23 mouse cellular contexts compared by ENCODE assay signal in the genomic region with DNA sequence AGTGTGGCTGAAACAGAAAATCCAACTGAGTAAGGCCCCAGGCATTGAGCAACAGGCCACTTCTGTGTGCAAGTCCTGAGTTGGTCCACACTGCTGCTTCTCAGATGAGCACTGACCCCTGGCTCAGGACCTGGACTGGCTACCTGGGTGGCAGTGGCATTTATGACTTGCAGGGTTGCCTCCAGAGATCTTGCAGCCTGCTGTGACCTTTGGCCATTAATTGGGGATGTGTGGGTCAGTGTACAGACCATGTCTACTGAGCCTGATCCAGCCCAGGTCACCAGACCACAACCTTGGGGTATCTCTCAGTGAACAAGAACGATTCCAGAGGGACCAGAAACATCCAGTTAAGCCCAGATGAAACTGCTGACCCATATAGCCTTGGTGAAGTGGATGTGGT. TPM values are rescaled to one million over a fixed set of nuclear protein-coding genes. Genes with fewer than 3 reads are reported as not detected.
A peak's percentile ranks its signal among the peaks of the same experiment; 100 is the strongest.
DNase-seq lines count a peak whose midpoint lies in the region; ATAC-seq and TF ChIP-seq lines count a peak whose summit lies in the region.
"Had no signal": no experiment of that assay in that cellular context is flagged by ENCODE, and none has a peak within 500 bp of the region (broad histone marks: within the 10 kb centered on the region; RNA-seq: fewer than 3 reads in every experiment).

No protein-coding gene starts in this region.

- H3K36me3 ChIP-seq in liver, adult 2 months (ENCODE audit: control insufficient read depth, insufficient read depth, low read length) = no peaks in the 10 kb centered on the region
- H3K36me3 ChIP-seq in liver, embryonic 12.5 days = no peaks in the 10 kb centered on the region
- H3K36me3 ChIP-seq: embryonic facial prominence, embryonic 15.5 days; forebrain, embryonic 10.5 days; G1E; heart, embryonic 12.5 days had no signal

- peak; percentile 79 for DNase-seq in kidney, adult 11 months
- no peak for DNase-seq in kidney, postnatal 10 days
- peak; percentile 96 for DNase-seq in liver, adult 2 months (ENCODE audit: extremely low read depth, low read depth, low spot score)
- peak; percentile 79 for DNase-seq in kidney, adult 9 months
- peak; percentile 67 to 84 for DNase-seq in kidney, postnatal 36 days
- DNase-seq in lung, adult 2 months = no peak
- DNase-seq: adrenal gland, adult 8-10 months; adrenal gland, postnatal 36 days; B cell, adult 2 months; cerebellum, adult 8-10 months; cerebellum, postnatal 14 days; embryo, embryonic 11 days; gastrocnemius, adult 2 months; gastrocnemius, postnatal 25 days had no signal

- no peaks in the 10 kb centered on the region for H3K9me3 ChIP-seq in liver, embryonic 12.5 days (replicated peaks)
- H3K9me3 ChIP-seq: embryonic facial prominence, embryonic 15.5 days; forebrain, embryonic 10.5 days; G1E; heart, embryonic 12.5 days; hindbrain, embryonic 10.5 days had no signal

- peak; percentile 23; the same call in 1 of the 2 replicates for TF ChIP-seq CTCF in liver, adult 2 months (IDR thresholded peaks at IDR 0.05; ENCODE audit: low read depth, low read length)
- TF ChIP-seq CTCF in lung, adult 2 months (IDR thresholded peaks at IDR 0.05; ENCODE audit: insufficient read depth, low read length) = no peak

- no peak overlapping the region for H3K4me2 ChIP-seq in liver, embryonic 12.5 days
- H3K4me2 ChIP-seq: embryonic facial prominence, embryonic 15.5 days; heart, embryonic 12.5 days had no signal

- H3K27ac ChIP-seq in liver, adult 2 months (replicated peaks; ENCODE audit: insufficient read depth, low read depth, low read length) = peak overlapping the region; percentile 48
- H3K27ac ChIP-seq in liver, embryonic 12.5 days = no peak overlapping the region
- H3K27ac ChIP-seq: embryonic facial prominence, embryonic 15.5 days; forebrain, embryonic 10.5 days; gastrocnemius, adult 2 months; hindbrain, embryonic 10.5 days had no signal

- H3K4me3 ChIP-seq in liver, adult 2 months (ENCODE audit: insufficient read depth, low read depth, low read length) = no peak overlapping the region
- H3K4me3 ChIP-seq in liver, embryonic 12.5 days = no peak overlapping the region
- no peak overlapping the region for H3K4me3 ChIP-seq in lung, adult 2 months (replicated peaks; ENCODE audit: extremely low read depth, low read depth, low read length)
- H3K4me3 ChIP-seq: embryonic facial prominence, embryonic 15.5 days; erythroblast, embryonic 14.5 days; forebrain, embryonic 10.5 days; gastrocnemius, adult 2 months; heart, embryonic 12.5 days; hindbrain, embryonic 10.5 days had no signal

- TF ChIP-seq POLR2A in liver, adult 2 months (IDR thresholded peaks at IDR 0.05; ENCODE audit: extremely low read depth, insufficient read depth, low read length) = no peak
- no peak for TF ChIP-seq POLR2A in lung, adult 2 months (IDR thresholded peaks at IDR 0.05; ENCODE audit: borderline replicate concordance, extremely low read depth, low read depth, low read length)

- WGBS in liver, adult 2 months = 12% methylated on average over 1 of the region's 1 CpGs
- 52% methylated on average over 1 of the region's 1 CpGs for WGBS in liver, embryonic 12.5 days (ENCODE audit: insufficient replicate concordance)
- WGBS in lung, adult 2 months = 80% methylated on average over 1 of the region's 1 CpGs

- H3K9ac ChIP-seq in liver, adult 2 months (ENCODE audit: low read depth, low read length) = no peak overlapping the region
- no peak overlapping the region for H3K9ac ChIP-seq in liver, embryonic 12.5 days
- H3K9ac ChIP-seq: embryonic facial prominence, embryonic 15.5 days; heart, embryonic 12.5 days had no signal

- no peak for ATAC-seq in liver, embryonic 12.5 days
- ATAC-seq: CD4-positive, CD25-positive, alpha-beta regulatory T cell, adult 4 months; forebrain, embryonic 14.5 days had no signal

- no peaks in the 10 kb centered on the region for H3K27me3 ChIP-seq in liver, adult 2 months (ENCODE audit: control insufficient read depth, insufficient read depth, low read length)
- no peaks in the 10 kb centered on the region; the same call in 1 of the 2 replicates for H3K27me3 ChIP-seq in liver, embryonic 12.5 days (replicated peaks)
- H3K27me3 ChIP-seq: embryonic facial prominence, embryonic 15.5 days; heart, embryonic 12.5 days had no signal

- peaks cover 39% of the 10 kb centered on the region for H3K4me1 ChIP-seq in liver, adult 2 months (ENCODE audit: control insufficient read depth, insufficient read depth, low read length)
- H3K4me1 ChIP-seq in liver, embryonic 12.5 days = peaks cover 25% of the 10 kb centered on the region
- H3K4me1 ChIP-seq in lung, adult 2 months (ENCODE audit: control insufficient read depth, insufficient read depth, low read length) = peaks cover 16% of the 10 kb centered on the region

- peaks cover 29% of the 10 kb centered on the region; the same call in 1 of the 2 replicates for H3K79me2 ChIP-seq in liver, adult 2 months (ENCODE audit: control insufficient read depth, insufficient read depth, low read length)

RNA-seq across cellular contexts. Expression of a gene that starts 49.1 kb away (rescaled TPM):
- total RNA-seq in liver, adult 2 months (2014; rRNA removed) = 10.3 and 11.1 TPM in 2 replicates
- polyA plus RNA-seq in liver, adult 2 months (2012; rRNA removed) = 16.5 and 19.8 TPM in 2 replicates
- polyA plus RNA-seq in liver, embryonic 12.5 days (2016; fragmentation: Nextera tagmentation; extraction: Ambion mirVana) = 21.9 and 24.5 TPM in 2 replicates
- polyA plus RNA-seq in lung, adult 2 months (2012; rRNA removed) = 45.4 and 50.0 TPM in 2 replicates

RNA-seq across cellular contexts. Expression of a gene that starts 58.7 kb away (rescaled TPM):
- total RNA-seq in liver, adult 2 months (2014; rRNA removed) = 132 and 161 TPM in 2 replicates
- polyA plus RNA-seq in liver, adult 2 months (2012; rRNA removed) = 351 and 387 TPM in 2 replicates
- 25.3 and 25.7 TPM in 2 replicates for polyA plus RNA-seq in liver, embryonic 12.5 days (2016; fragmentation: Nextera tagmentation; extraction: Ambion mirVana)
- polyA plus RNA-seq in lung, adult 2 months (2012; rRNA removed) = 209 and 247 TPM in 2 replicates

Comparison
In these comparisons a context has a peak if more than half of its experiments do, and no peak if none do; other contexts are left out.
1. DNase-seq: peak in kidney, adult 11 months (single experiment), liver, adult 2 months (single experiment), kidney, adult 9 months (single experiment) and kidney, postnatal 36 days (2 of 2); none in kidney, postnatal 10 days (single experiment) and lung, adult 2 months (single experiment).